Mouse (Mus musculus) lung, adult 2 months (tissue): ENCODE measurements around the gene 4931406C07Rik. TPM values are rescaled to one million over a fixed set of nuclear protein-coding genes. Genes with fewer than 3 reads are reported as not detected.

Experiments
- DNase-seq: peaks from one replicate; pipeline ENCODE4 v3.0.0; 2022
- H3K4me1 ChIP-seq: fragments of 200-500 bp; 2 replicates; pipeline ENCODE4 v1.6.1; 2011; ENCODE audit warnings: low read length; ENCODE audit not compliant: control insufficient read depth, insufficient read depth
- H3K4me3 ChIP-seq: fragments of 200-500 bp; replicated peaks from 2 replicates; pipeline ENCODE3; 2011; ENCODE audit warnings: low read depth, mild to moderate bottlenecking, control low read depth, low read length; ENCODE audit errors: extremely low read depth
- CTCF ChIP-seq: fragments of 200-500 bp; IDR thresholded peaks from 2 replicates; pipeline ENCODE4 v1.5.1; 2011; ENCODE audit warnings: mild to moderate bottlenecking, low read length, control low read depth; ENCODE audit not compliant: insufficient read depth
- POLR2A ChIP-seq: fragments of 200-500 bp; IDR thresholded peaks from 2 replicates; pipeline ENCODE4 v1.6.1; 2011; ENCODE audit warnings: low read depth, mild to moderate bottlenecking, control low read depth, low read length, borderline replicate concordance; ENCODE audit errors: extremely low read depth
- WGBS: fragments of 180-500 bp; shearing (Covaris S2); methylation state at CpG from one replicate; pipeline ENCODE4 v1.1.7; 2018; 5-methylcytosine and 5-hydroxymethylcytosine counted together
- polyA plus RNA-seq: library from polyadenylated mRNA; depleted of rRNA; stranded (reverse); fragments of >200 nt; gene quantifications from 2 replicates; pipeline ENCODE4 v1.2.3, GENCODE M21; 2012

Gene 4931406C07Rik
- polyA plus RNA-seq, 1 experiment, result 13.7 TPM

GRCm38 (mm10) chr9:15289251-15289650, 17.0 kb downstream of the 4931406C07Rik start:
- 66% methylated on average over 6 of the region's 6 CpGs for WGBS
- DNase-seq, result no peak
- TF ChIP-seq POLR2A (no peak), CTCF (no peak)
- Histone ChIP-seq H3K4me1 (no peaks in the 10 kb centered on the region), H3K4me3 (no peak overlapping the region)

GRCm38 (mm10) chr9:15288402-15288801, 17.8 kb downstream of the 4931406C07Rik start:
- Histone ChIP-seq H3K4me3 (no peak overlapping the region), H3K4me1 (no peaks in the 10 kb centered on the region)
- DNase-seq, result no peak
- TF ChIP-seq POLR2A (no peak), CTCF (no peak)
- WGBS, result 91% methylated on average over 3 of the region's 3 CpGs

DNA sequence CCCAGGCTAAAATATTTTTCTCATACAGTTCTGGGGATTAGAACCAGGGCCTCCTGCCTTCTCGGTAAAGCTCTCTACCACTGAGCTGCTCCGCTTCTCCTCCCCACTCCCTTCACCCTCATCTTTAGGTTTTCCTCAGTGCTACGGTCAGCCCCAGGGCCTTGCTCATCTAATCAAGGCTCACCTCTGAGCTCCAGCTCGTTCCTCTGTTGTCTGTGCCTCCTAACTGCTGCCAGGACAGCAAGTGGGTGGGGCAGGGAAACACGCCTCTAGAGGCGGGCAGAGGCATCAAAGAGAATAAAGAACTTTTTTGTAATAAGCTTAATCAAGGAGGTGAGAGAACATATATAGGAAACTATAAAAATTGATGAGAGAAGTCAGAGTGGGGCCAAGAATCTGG, 18.4 kb downstream of the 4931406C07Rik start:
- no peak for TF ChIP-seq POLR2A
- no peak for TF ChIP-seq CTCF
- WGBS, result 68% methylated on average over 6 of the region's 6 CpGs
- H3K4me1 ChIP-seq, result no peaks in the 10 kb centered on the region
- DNase-seq, result no peak
- no peak overlapping the region for H3K4me3 ChIP-seq

DNA sequence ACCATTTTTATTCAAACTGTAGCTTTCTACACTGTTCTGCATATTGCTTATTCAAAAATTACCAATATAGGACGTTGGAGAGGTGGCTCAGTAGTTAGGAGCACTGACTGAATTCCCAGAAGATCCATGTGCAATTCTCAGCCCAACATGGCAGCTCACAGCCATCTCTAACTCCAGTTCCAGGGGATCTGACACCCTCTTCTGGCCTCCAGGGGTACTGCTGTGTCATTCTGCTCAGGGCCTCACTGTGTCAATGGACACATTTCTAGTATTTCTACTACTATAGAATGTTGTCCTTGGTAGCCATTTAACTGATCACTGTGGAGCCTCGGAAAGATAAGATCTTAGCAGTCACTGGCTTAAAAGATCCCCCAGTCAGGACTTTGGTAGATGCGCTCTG, 20.8 kb downstream of the 4931406C07Rik start:
- Histone ChIP-seq H3K4me3 (no peak overlapping the region), H3K4me1 (no peaks in the 10 kb centered on the region; the same call in 1 of the 2 replicates)
- TF ChIP-seq CTCF (peak; percentile 23; the same call in 1 of the 2 replicates), POLR2A (no peak)
- no peak for DNase-seq
- WGBS, result 79% methylated on average over 3 of the region's 3 CpGs

DNA sequence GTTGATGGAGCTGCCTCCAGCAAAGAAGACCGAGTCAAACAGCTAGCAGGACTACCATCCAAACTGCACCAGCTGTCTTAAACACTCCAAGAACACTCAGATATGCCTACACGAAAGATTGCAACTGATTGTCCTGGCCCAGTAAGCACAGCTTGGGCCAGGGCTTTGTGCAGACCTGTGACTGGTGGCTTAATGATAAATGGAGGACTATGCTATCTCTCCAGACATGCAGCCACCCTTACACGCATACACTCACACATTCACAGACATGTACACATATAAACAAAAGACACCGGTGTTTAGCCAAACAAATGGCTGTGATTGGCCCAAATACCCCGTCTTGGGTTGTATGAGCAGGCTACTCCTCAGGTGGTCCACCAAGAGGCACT, 25.8 kb downstream of the 4931406C07Rik start:
- no peak for DNase-seq
- 38% methylated on average over 5 of the region's 5 CpGs for WGBS
- Histone ChIP-seq H3K4me1 (no peaks in the 10 kb centered on the region; the same call in 1 of the 2 replicates), H3K4me3 (peak overlapping the region; percentile 88)
- TF ChIP-seq POLR2A (no peak), CTCF (no peak)

DNA sequence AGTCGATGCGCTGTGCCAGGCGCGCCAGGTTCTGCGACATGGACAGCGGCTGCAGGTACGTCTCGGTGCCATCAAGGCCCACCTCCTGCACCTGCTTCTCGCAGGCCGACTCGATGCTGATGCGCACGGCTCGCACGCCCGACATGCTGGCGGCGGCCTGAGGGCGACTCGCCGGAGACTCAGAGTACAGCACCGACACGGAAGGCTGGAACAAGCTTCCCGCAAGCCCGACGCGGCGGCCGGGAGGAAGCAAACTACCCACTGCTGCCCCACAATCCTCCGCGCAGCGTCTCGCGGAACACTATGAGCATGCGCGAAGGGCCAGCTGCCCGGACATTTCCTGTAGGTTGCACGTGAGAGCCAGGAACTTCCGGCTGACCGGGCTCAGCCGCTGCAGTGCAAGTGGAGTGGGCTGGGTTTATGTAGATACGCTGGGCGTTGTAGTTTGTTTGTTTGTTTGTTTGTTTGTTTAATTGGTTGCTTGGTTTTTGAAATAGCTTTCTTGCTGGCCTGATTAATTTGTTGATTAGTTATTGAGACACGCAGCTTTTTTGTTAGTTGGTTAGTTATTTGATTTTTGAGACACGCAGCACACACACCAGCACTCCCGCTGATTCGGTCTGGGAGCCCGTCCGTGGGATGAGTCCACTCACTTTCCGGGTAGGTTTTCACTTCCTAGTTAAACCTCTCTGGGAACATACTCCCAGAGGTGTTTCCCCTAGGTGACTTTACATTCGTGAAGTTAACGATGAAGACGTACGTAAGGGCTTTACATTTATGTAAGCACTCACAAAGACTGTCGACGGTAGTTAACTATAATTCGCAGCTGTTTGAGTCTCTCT, 26.4 kb downstream of the 4931406C07Rik start, which contains the start of gene Med17:
Gene Med17, minus strand, starts transcription at position 283 of the 842 bp plus-strand sequence.
- WGBS, result under 1% methylated on average over 57 of the region's 57 CpGs
- peak; percentile 91 for DNase-seq

GRCm38 (mm10) chr9:15279139-15279648, 27.1 kb downstream of the 4931406C07Rik start:
- peak overlapping the region; percentile 88 for H3K4me3 ChIP-seq
- DNase-seq, result no peak
- no peaks in the 10 kb centered on the region; the same call in 1 of the 2 replicates for H3K4me1 ChIP-seq
- no peak for TF ChIP-seq POLR2A
- no peak for TF ChIP-seq CTCF
- WGBS, result 6% methylated on average over 19 of the region's 19 CpGs

More for the DNA sequence above, 26.4 kb downstream of the 4931406C07Rik start, which contains the start of gene Med17:
- TF ChIP-seq CTCF, result no peak
- TF ChIP-seq POLR2A, result peak; percentile 79
- H3K4me1 ChIP-seq, result no peaks in the 10 kb centered on the region; the same call in 1 of the 2 replicates
- peak within 1 kb of the TSS; percentile 88 for H3K4me3 ChIP-seq

DNA sequence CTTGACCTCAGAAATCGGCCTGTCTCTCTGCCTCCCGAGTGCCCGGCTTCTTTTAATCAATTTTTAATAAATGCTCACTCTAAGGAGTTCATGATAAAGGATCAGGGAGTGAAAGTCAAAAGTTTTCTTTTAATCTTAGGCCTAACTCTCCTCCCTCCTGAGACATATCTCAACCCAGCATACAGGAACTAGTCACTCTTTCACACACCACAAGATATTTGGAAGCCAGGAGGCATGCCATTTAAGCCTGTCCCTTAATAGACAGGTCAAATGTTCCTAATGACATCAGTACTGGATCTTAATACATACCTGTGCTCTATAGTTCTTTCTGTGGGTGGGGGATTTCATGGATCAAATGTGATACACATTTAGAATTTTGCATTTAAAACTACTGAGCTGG, 27.9 kb downstream of the 4931406C07Rik start:
- H3K4me1 ChIP-seq, result no peaks in the 10 kb centered on the region; the same call in 1 of the 2 replicates
- TF ChIP-seq POLR2A (no peak), CTCF (no peak)
- DNase-seq, result no peak
- H3K4me3 ChIP-seq, result no peak overlapping the region
- 94% methylated on average over 3 of the region's 3 CpGs for WGBS

- Histone ChIP-seq H3K4me3 (no peak overlapping the region), H3K4me1 (no peaks in the 10 kb centered on the region; the same call in 1 of the 2 replicates)
- no peak for DNase-seq
- 93% methylated on average over 4 of the region's 4 CpGs for WGBS
- no peak for TF ChIP-seq POLR2A
- no peak for TF ChIP-seq CTCF
These were observed 29.4 kb downstream of the 4931406C07Rik start for GRCm38 (mm10) chr9:15276855-15277254.
